12 mouse cellular contexts compared by ENCODE assay signal in genomic region chr3:53379519-53380181, GRCm38 (mm10).
DNase-seq lines count a peak whose midpoint lies in the region.
"Had no signal": no experiment of that assay in that cellular context is flagged by ENCODE, and none has a peak within 500 bp of the region (broad histone marks: within the 10 kb centered on the region; RNA-seq: fewer than 3 reads in every experiment).

No protein-coding gene starts in this region.

- intact Hi-C loops in left cerebral cortex, postnatal 10 days (cut with DNase I): no loop called here

- peak; percentile 15 for DNase-seq in left cerebral cortex, adult 11 months (ENCODE audit: low spot score)
- DNase-seq in left cerebral cortex, postnatal 10 days (ENCODE audit: extremely low spot score in 1 of 2, low spot score in 2 of 2): no peak
- peak; percentile 79 for DNase-seq in brain, adult 2 months (ENCODE audit: low read depth, low spot score)
- DNase-seq in layer of hippocampus, adult 8-10 months (ENCODE audit: low spot score in 2 of 2): peak; percentile 12 to 23
- DNase-seq in right cerebral cortex, postnatal 36 days (ENCODE audit: low spot score in 2 of 2): peak; percentile 8 to 10
- DNase-seq in thymus, adult 18-20 months: no peak
- no peak for DNase-seq in kidney, adult 9 months
- DNase-seq: adrenal gland, postnatal 25 days; cerebellum, postnatal 25 days; kidney, adult 11 months; kidney, postnatal 36 days; lung, postnatal 14 days had no signal

Comparison
In these comparisons a context has a peak if more than half of its experiments do, and no peak if none do; other contexts are left out.
1. DNase-seq: peak in left cerebral cortex, adult 11 months (single experiment), brain, adult 2 months (single experiment), layer of hippocampus, adult 8-10 months (2 of 2) and right cerebral cortex, postnatal 36 days (2 of 2); none in left cerebral cortex, postnatal 10 days (0 of 2), thymus, adult 18-20 months (0 of 2) and kidney, adult 9 months (single experiment).